Mouse (Mus musculus): ENCODE results near the gene Gprasp2. TPM values are rescaled to one million over a fixed set of nuclear protein-coding genes. Genes with fewer than 3 reads are reported as not detected.
"Not testable (repeated sequence)": the region's sequence is repeated elsewhere in the genome, so short reads cannot be mapped to it uniquely, and the experiment has no call there.

Gprasp2 gene
- polyA plus RNA-seq, 1 experiment from 2014 or later = 196 TPM

- not testable (repeated sequence) for H3K27ac ChIP-seq (ENCODE audit: low read depth, low read length); H3K36me3 ChIP-seq (ENCODE audit: control insufficient read depth, insufficient read depth, low read length); H3K4me1 ChIP-seq (ENCODE audit: control insufficient read depth, insufficient read depth, low read length); H3K4me3 ChIP-seq (ENCODE audit: low read depth, low read length); H3K9me3 ChIP-seq (ENCODE audit: control insufficient read depth, low read length); H3K9ac ChIP-seq (replicated peaks; ENCODE audit: low read depth, low read length); ATAC-seq (ENCODE audit: low read depth); H3K4me2 ChIP-seq (ENCODE audit: low read depth, low read length); H3K27me3 ChIP-seq (ENCODE audit: control insufficient read depth, insufficient read depth, low read length)
- WGBS = 33% methylated on average over 1 of the region's 1 CpGs
Observed at GRCm38 (mm10) chrX:135835896-135836295, 2.9 kb upstream of the Gprasp2 start.

- H3K36me3 ChIP-seq (ENCODE audit: control insufficient read depth, insufficient read depth, low read length) = no peaks in the 10 kb centered on the region
- no peaks in the 10 kb centered on the region for H3K27me3 ChIP-seq (ENCODE audit: control insufficient read depth, insufficient read depth, low read length)
- no peaks in the 10 kb centered on the region for H3K4me1 ChIP-seq (ENCODE audit: control insufficient read depth, insufficient read depth, low read length)
- H3K4me2 ChIP-seq (ENCODE audit: low read depth, low read length) = no peak overlapping the region
- WGBS = 72% methylated on average over 2 of the region's 2 CpGs
- 0 out of 2 replicates have a peak, but pooled peaks have one; percentile 1 for ATAC-seq (ENCODE audit: low read depth)
- H3K9ac ChIP-seq (replicated peaks; ENCODE audit: low read depth, low read length) = no peak overlapping the region
- H3K4me3 ChIP-seq (ENCODE audit: low read depth, low read length) = no peak overlapping the region
- H3K9me3 ChIP-seq (ENCODE audit: control insufficient read depth, low read length) = no peaks in the 10 kb centered on the region
- peak overlapping the region; percentile 50; the same call in 1 of the 2 replicates for H3K27ac ChIP-seq (ENCODE audit: low read depth, low read length)
Observed at GRCm38 (mm10) chrX:135837896-135838295, 938 bp upstream of the Gprasp2 start.

- Histone ChIP-seq H3K9ac (replicated peaks; ENCODE audit: low read depth, low read length) (peak overlapping the region; percentile 59), H3K4me2 (ENCODE audit: low read depth, low read length) (peak overlapping the region; percentile 48), H3K27ac (ENCODE audit: low read depth, low read length) (peak overlapping the region; percentile 48), H3K4me3 (ENCODE audit: low read depth, low read length) (peak overlapping the region; percentile 49)
- not testable (repeated sequence) for H3K36me3 ChIP-seq (ENCODE audit: control insufficient read depth, insufficient read depth, low read length); H3K27me3 ChIP-seq (ENCODE audit: control insufficient read depth, insufficient read depth, low read length); H3K4me1 ChIP-seq (ENCODE audit: control insufficient read depth, insufficient read depth, low read length); H3K9me3 ChIP-seq (ENCODE audit: control insufficient read depth, low read length)
- peak; percentile 44 for ATAC-seq (ENCODE audit: low read depth)
- 11% methylated on average over 16 of the region's 17 CpGs for WGBS
Observed at GRCm38 (mm10) chrX:135839397-135840391, 860 bp downstream of the Gprasp2 start.

GRCm38 (mm10) chrX:135866806-135867205 lies 28.0 kb downstream of the Gprasp2 start:
- H3K9me3 ChIP-seq (ENCODE audit: control insufficient read depth, low read length); H3K36me3 ChIP-seq (ENCODE audit: control insufficient read depth, insufficient read depth, low read length); ATAC-seq (ENCODE audit: low read depth); H3K9ac ChIP-seq (replicated peaks; ENCODE audit: low read depth, low read length); H3K4me3 ChIP-seq (ENCODE audit: low read depth, low read length); H3K27me3 ChIP-seq (ENCODE audit: control insufficient read depth, insufficient read depth, low read length); H3K4me1 ChIP-seq (ENCODE audit: control insufficient read depth, insufficient read depth, low read length); H3K27ac ChIP-seq (ENCODE audit: low read depth, low read length); H3K4me2 ChIP-seq (ENCODE audit: low read depth, low read length): not testable (repeated sequence)
- WGBS = 69% methylated on average over 9 of the region's 9 CpGs

- WGBS = 68% methylated on average over 1 of the region's 1 CpGs
- no peak overlapping the region for H3K4me2 ChIP-seq (ENCODE audit: low read depth, low read length)
- no peak overlapping the region for H3K27ac ChIP-seq (ENCODE audit: low read depth, low read length)
- ATAC-seq (ENCODE audit: low read depth) = no peak
- no peaks in the 10 kb centered on the region for H3K4me1 ChIP-seq (ENCODE audit: control insufficient read depth, insufficient read depth, low read length)
- no peak overlapping the region for H3K9ac ChIP-seq (replicated peaks; ENCODE audit: low read depth, low read length)
- no peaks in the 10 kb centered on the region for H3K9me3 ChIP-seq (ENCODE audit: control insufficient read depth, low read length)
- H3K27me3 ChIP-seq (ENCODE audit: control insufficient read depth, insufficient read depth, low read length) = no peaks in the 10 kb centered on the region
- H3K4me3 ChIP-seq (ENCODE audit: low read depth, low read length) = no peak overlapping the region
- H3K36me3 ChIP-seq (ENCODE audit: control insufficient read depth, insufficient read depth, low read length) = no peaks in the 10 kb centered on the region
Observed at GRCm38 (mm10) chrX:135876679-135877078, 37.8 kb downstream of the Gprasp2 start.

GRCm38 (mm10) chrX:135879626-135880025 lies 40.8 kb downstream of the Gprasp2 start:
- Histone ChIP-seq H3K9me3 (ENCODE audit: control insufficient read depth, low read length) (no peaks in the 10 kb centered on the region), H3K4me2 (ENCODE audit: low read depth, low read length) (no peak overlapping the region), H3K36me3 (ENCODE audit: control insufficient read depth, insufficient read depth, low read length) (no peaks in the 10 kb centered on the region), H3K9ac (replicated peaks; ENCODE audit: low read depth, low read length) (no peak overlapping the region), H3K4me3 (ENCODE audit: low read depth, low read length) (no peak overlapping the region), H3K27ac (ENCODE audit: low read depth, low read length) (no peak overlapping the region), H3K27me3 (ENCODE audit: control insufficient read depth, insufficient read depth, low read length) (no peaks in the 10 kb centered on the region), H3K4me1 (ENCODE audit: control insufficient read depth, insufficient read depth, low read length) (no peaks in the 10 kb centered on the region)
- WGBS = 100% methylated on average over 1 of the region's 1 CpGs
- no peak for ATAC-seq (ENCODE audit: low read depth)

GRCm38 (mm10) chrX:135885411-135886233 lies 46.8 kb downstream of the Gprasp2 start:
- 21% methylated on average over 34 of the region's 41 CpGs for WGBS
- H3K27me3 ChIP-seq (ENCODE audit: control insufficient read depth, insufficient read depth, low read length) = no peaks in the 10 kb centered on the region
- peak overlapping the region; percentile 82 for H3K27ac ChIP-seq (ENCODE audit: low read depth, low read length)
- no peaks in the 10 kb centered on the region for H3K4me1 ChIP-seq (ENCODE audit: control insufficient read depth, insufficient read depth, low read length)
- peak; percentile 98 for ATAC-seq (ENCODE audit: low read depth)
- H3K9ac ChIP-seq (replicated peaks; ENCODE audit: low read depth, low read length) = peak overlapping the region; percentile 74
- no peaks in the 10 kb centered on the region for H3K9me3 ChIP-seq (ENCODE audit: control insufficient read depth, low read length)
- peak overlapping the region; percentile 61 for H3K4me3 ChIP-seq (ENCODE audit: low read depth, low read length)
- H3K36me3 ChIP-seq (ENCODE audit: control insufficient read depth, insufficient read depth, low read length) = peaks cover 4% of the 10 kb centered on the region
- peak overlapping the region; percentile 48 for H3K4me2 ChIP-seq (ENCODE audit: low read depth, low read length)

- no peak; the same call in 1 of the 2 replicates for ATAC-seq (ENCODE audit: low read depth)
- 19% methylated on average over 11 of the region's 11 CpGs for WGBS
- Histone ChIP-seq H3K27ac (ENCODE audit: low read depth, low read length) (peak overlapping the region; percentile 82), H3K9me3 (ENCODE audit: control insufficient read depth, low read length) (no peaks in the 10 kb centered on the region), H3K27me3 (ENCODE audit: control insufficient read depth, insufficient read depth, low read length) (no peaks in the 10 kb centered on the region), H3K4me2 (ENCODE audit: low read depth, low read length) (peak overlapping the region; percentile 48), H3K4me1 (ENCODE audit: control insufficient read depth, insufficient read depth, low read length) (no peaks in the 10 kb centered on the region), H3K4me3 (ENCODE audit: low read depth, low read length) (peak overlapping the region; percentile 61), H3K36me3 (ENCODE audit: control insufficient read depth, insufficient read depth, low read length) (peaks cover 4% of the 10 kb centered on the region), H3K9ac (replicated peaks; ENCODE audit: low read depth, low read length) (peak overlapping the region; percentile 74)
Observed at GRCm38 (mm10) chrX:135886234-135886585, 47.4 kb downstream of the Gprasp2 start.

All from neural tube, embryonic 14.5 days (tissue).